Mouse (Mus musculus): ENCODE results near the gene Cep68. TPM values are rescaled to one million over a fixed set of nuclear protein-coding genes. Genes with fewer than 3 reads are reported as not detected.
A peak's percentile ranks its signal among the peaks of the same experiment; 100 is the strongest.

Cep68 gene
- polyA plus RNA-seq, 1 experiment from 2014 or later = 29.8 TPM

GRCm38 (mm10) chr11:20254791-20255190, 5.6 kb upstream of the Cep68 start:
- 81% methylated on average over 4 of the region's 4 CpGs for WGBS
- no peak overlapping the region for H3K27ac ChIP-seq (ENCODE audit: low read length)
- no peaks in the 10 kb centered on the region for H3K9me3 ChIP-seq (ENCODE audit: control insufficient read depth, low read length)
- no peak for ATAC-seq
- no peaks in the 10 kb centered on the region; the same call in 1 of the 2 replicates for H3K27me3 ChIP-seq (replicated peaks; ENCODE audit: control insufficient read depth, insufficient read depth, low read length)
- H3K9ac ChIP-seq (replicated peaks; ENCODE audit: low read depth, low read length) = no peak overlapping the region
- H3K4me2 ChIP-seq (ENCODE audit: low read length) = no peak overlapping the region
- peaks cover 2% of the 10 kb centered on the region; the same call in 1 of the 2 replicates for H3K4me1 ChIP-seq (replicated peaks; ENCODE audit: control insufficient read depth, insufficient read depth, low read length)
- no peaks in the 10 kb centered on the region for H3K36me3 ChIP-seq (ENCODE audit: control insufficient read depth, insufficient read depth)
- no peak overlapping the region for H3K4me3 ChIP-seq (replicated peaks; ENCODE audit: low read length)

DNA sequence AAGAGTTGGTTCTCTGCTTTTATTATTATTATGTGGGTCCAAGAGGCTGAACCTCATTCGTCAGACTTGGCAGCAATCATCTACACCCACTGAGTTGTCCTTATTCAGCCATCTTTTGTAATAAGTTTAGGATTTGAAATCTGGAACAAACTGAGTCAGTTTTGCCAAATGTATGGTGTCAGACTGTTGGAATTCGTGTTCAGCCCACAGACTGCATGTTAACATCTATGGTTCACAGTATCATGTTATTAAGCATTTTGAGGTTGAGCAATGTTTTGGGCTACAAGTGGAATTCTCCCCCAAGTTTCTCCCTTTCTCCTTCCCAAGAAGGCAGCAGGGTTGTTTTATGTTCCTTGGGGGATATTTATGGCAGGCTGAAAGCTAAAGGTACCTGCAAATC, 3.9 kb upstream of the Cep68 start:
- no peak overlapping the region for H3K4me2 ChIP-seq (ENCODE audit: low read length)
- 60% methylated on average over 2 of the region's 2 CpGs for WGBS

DNA sequence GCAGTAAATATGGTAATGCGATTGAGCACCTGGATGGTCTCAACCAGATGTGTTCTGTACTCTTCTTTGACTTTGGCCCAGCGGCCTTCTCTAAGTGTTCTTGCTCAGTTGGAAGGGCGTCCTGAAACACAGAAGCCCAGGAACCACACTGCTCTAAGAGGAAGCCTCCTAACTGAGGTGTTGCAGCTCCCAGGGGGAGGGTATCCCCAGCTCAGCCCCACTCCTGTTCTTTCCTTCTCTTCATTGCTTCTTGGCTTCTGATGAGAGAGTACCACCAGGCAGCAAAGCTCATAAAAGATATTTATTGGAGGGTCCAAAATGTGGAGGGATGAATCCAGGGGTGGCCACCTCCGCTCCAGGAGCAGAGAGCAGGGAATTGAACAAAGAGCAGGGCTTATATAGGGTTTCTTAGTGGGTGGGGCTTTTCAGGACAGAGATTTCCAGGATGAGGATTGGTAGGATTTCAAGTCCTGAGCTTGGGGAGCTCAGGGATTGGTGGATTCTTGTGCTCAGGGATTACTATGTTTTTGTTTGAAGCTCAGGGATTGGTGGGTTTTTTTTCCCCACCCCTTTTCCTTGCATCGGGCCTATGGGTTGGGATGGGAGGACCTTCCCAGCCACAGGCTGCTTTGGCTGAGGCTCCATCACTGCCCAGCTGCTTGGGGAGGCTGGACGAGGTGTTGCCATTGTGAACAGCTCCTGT, 1.4 kb upstream of the Cep68 start:
- WGBS = 88% methylated on average over 6 of the region's 6 CpGs
- no peak overlapping the region for H3K4me3 ChIP-seq (replicated peaks; ENCODE audit: low read length)
- no peaks in the 10 kb centered on the region for H3K36me3 ChIP-seq (ENCODE audit: control insufficient read depth, insufficient read depth)
- no peak for ATAC-seq
- H3K4me2 ChIP-seq (ENCODE audit: low read length) = no peak overlapping the region
- H3K27me3 ChIP-seq (replicated peaks; ENCODE audit: control insufficient read depth, insufficient read depth, low read length) = no peaks in the 10 kb centered on the region; the same call in 1 of the 2 replicates
- no peaks in the 10 kb centered on the region for H3K9me3 ChIP-seq (ENCODE audit: control insufficient read depth, low read length)
- no peak overlapping the region for H3K27ac ChIP-seq (ENCODE audit: low read length)
- H3K4me1 ChIP-seq (replicated peaks; ENCODE audit: control insufficient read depth, insufficient read depth, low read length) = peaks cover 22% of the 10 kb centered on the region
- no peak overlapping the region for H3K9ac ChIP-seq (replicated peaks; ENCODE audit: low read depth, low read length)

More for the DNA sequence above, 3.9 kb upstream of the Cep68 start:
- no peak for ATAC-seq
- Histone ChIP-seq H3K27me3 (replicated peaks; ENCODE audit: control insufficient read depth, insufficient read depth, low read length) (no peaks in the 10 kb centered on the region; the same call in 1 of the 2 replicates), H3K4me1 (replicated peaks; ENCODE audit: control insufficient read depth, insufficient read depth, low read length) (peaks cover 9% of the 10 kb centered on the region), H3K27ac (ENCODE audit: low read length) (no peak overlapping the region), H3K36me3 (ENCODE audit: control insufficient read depth, insufficient read depth) (no peaks in the 10 kb centered on the region), H3K9ac (replicated peaks; ENCODE audit: low read depth, low read length) (no peak overlapping the region), H3K9me3 (ENCODE audit: control insufficient read depth, low read length) (no peaks in the 10 kb centered on the region), H3K4me3 (replicated peaks; ENCODE audit: low read length) (no peak overlapping the region)

DNA sequence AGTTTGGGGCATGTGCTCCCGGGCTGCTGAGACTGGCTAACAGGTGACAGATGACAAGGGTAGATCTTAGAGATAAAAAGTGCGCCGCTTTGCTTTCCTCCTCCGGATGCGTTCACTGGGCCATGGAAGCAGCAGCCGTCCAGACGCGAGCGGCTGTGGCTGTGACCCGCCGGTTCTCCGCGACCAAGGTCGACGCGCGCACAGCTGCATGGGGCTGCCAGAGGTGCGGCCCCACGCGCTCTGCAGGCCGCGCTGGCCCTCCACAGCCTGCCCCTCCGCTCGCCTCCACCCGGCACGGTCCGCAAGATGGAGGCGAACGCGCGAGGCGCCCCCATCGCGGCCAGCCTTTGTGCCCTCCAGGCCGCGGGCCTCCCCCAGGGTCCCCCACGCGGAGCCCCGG, 389 bp downstream of the Cep68 start:
- ATAC-seq = peak; percentile 64
- peaks cover 22% of the 10 kb centered on the region for H3K4me1 ChIP-seq (replicated peaks; ENCODE audit: control insufficient read depth, insufficient read depth, low read length)
- peak overlapping the region; percentile 94 for H3K9ac ChIP-seq (replicated peaks; ENCODE audit: low read depth, low read length)
- H3K4me2 ChIP-seq (ENCODE audit: low read length) = peak overlapping the region; percentile 61
- no peaks in the 10 kb centered on the region for H3K27me3 ChIP-seq (replicated peaks; ENCODE audit: control insufficient read depth, insufficient read depth, low read length)
- peak overlapping the region; percentile 77 for H3K27ac ChIP-seq (ENCODE audit: low read length)
- under 1% methylated on average over 39 of the region's 39 CpGs for WGBS
- peak overlapping the region; percentile 84 for H3K4me3 ChIP-seq (replicated peaks; ENCODE audit: low read length)
- no peaks in the 10 kb centered on the region for H3K9me3 ChIP-seq (ENCODE audit: control insufficient read depth, low read length)
- no peaks in the 10 kb centered on the region for H3K36me3 ChIP-seq (ENCODE audit: control insufficient read depth, insufficient read depth)

DNA sequence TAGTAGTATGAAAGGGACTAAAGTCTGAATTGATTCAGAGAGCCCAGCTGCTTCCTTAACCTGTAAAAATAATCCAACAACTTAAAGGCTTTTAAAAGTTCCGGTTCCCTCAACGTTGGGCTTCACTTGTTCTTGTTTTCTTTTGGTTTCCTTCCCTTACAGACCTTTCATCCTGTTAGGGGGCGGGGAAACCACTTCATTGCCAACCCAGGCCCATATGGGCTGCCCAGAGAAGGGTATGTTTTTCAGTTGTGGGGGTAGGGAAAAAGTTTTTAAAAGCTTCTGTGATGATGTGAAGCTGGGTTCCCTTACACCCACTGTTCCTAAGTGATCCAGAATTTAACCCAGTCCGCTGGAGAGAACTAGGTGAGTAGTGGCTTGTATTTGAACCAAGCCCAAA, 952 bp downstream of the Cep68 start:
- Histone ChIP-seq H3K4me3 (replicated peaks; ENCODE audit: low read length) (peak overlapping the region; percentile 84), H3K27me3 (replicated peaks; ENCODE audit: control insufficient read depth, insufficient read depth, low read length) (no peaks in the 10 kb centered on the region), H3K4me1 (replicated peaks; ENCODE audit: control insufficient read depth, insufficient read depth, low read length) (peaks cover 22% of the 10 kb centered on the region), H3K9me3 (ENCODE audit: control insufficient read depth, low read length) (no peaks in the 10 kb centered on the region), H3K27ac (ENCODE audit: low read length) (peak overlapping the region; percentile 77), H3K4me2 (ENCODE audit: low read length) (peak overlapping the region; percentile 61), H3K36me3 (ENCODE audit: control insufficient read depth, insufficient read depth) (no peaks in the 10 kb centered on the region), H3K9ac (replicated peaks; ENCODE audit: low read depth, low read length) (peak overlapping the region; percentile 94; the same call in 1 of the 2 replicates)
- WGBS = 5% methylated on average over 4 of the region's 4 CpGs
- no peak for ATAC-seq

DNA sequence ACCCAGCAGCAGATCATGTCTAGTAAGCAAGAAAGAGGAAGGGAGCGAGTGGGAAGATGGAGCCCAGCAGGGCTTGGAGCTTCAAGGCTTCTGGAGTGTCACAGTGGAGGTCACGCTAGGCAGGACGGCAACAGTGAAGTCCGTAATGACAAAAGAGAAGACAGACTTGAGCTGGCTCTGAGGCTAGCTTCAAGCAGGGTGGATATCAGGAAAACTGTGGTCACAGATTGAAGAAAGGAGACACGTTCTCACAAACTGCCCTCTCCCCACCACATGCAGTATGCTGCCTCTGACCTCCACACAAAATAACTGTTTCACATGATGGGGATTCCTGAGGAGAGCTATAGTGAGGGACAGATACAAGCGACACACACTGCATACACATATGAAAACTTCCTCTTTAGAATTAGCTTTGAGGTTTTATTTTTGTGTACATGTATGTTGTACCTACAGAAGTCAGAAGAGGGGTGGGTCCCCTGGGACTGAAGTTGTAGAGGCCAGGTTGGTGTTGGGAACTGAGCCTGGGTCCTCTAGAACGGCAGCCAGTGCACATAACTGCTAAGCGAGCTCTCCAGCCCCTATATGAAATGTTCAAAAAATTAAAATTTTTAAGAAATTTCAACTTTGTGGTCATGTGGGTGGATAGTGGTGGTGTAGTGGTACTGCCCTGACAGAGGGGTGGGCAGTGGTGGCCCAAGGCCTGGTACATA, 1.9 kb downstream of the Cep68 start:
- H3K27ac ChIP-seq (ENCODE audit: low read length) = no peak overlapping the region
- no peak overlapping the region for H3K4me3 ChIP-seq (replicated peaks; ENCODE audit: low read length)
- no peak for ATAC-seq
- H3K4me2 ChIP-seq (ENCODE audit: low read length) = no peak overlapping the region
- H3K4me1 ChIP-seq (replicated peaks; ENCODE audit: control insufficient read depth, insufficient read depth, low read length) = peaks cover 22% of the 10 kb centered on the region
- no peaks in the 10 kb centered on the region for H3K27me3 ChIP-seq (replicated peaks; ENCODE audit: control insufficient read depth, insufficient read depth, low read length)
- no peaks in the 10 kb centered on the region for H3K9me3 ChIP-seq (ENCODE audit: control insufficient read depth, low read length)
- no peaks in the 10 kb centered on the region for H3K36me3 ChIP-seq (ENCODE audit: control insufficient read depth, insufficient read depth)
- no peak overlapping the region for H3K9ac ChIP-seq (replicated peaks; ENCODE audit: low read depth, low read length)
- WGBS = 85% methylated on average over 8 of the region's 8 CpGs

DNA sequence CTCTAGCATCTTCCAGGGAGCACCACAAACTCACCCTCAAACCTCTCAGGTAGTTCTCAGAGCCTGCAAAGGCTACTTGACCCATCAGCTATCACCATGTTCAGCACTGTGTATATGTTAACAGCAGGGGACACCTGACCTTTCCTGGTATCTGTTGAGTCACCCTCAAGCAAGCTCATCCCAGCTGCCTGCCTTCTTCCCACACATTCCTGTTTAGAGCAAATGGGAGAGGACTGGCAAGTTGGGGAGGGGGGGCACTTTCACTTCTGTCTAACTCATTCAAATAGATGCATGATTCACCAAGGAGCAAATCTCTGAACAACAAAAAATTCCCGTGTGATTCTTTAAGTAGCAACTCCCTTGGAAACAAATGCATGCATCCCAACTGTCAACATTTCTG, 2.6 kb downstream of the Cep68 start:
- WGBS = 57% methylated on average over 1 of the region's 1 CpGs
- no peaks in the 10 kb centered on the region for H3K27me3 ChIP-seq (replicated peaks; ENCODE audit: control insufficient read depth, insufficient read depth, low read length)
- H3K36me3 ChIP-seq (ENCODE audit: control insufficient read depth, insufficient read depth) = no peaks in the 10 kb centered on the region
- no peak overlapping the region for H3K9ac ChIP-seq (replicated peaks; ENCODE audit: low read depth, low read length)
- no peak overlapping the region for H3K27ac ChIP-seq (ENCODE audit: low read length)
- no peak overlapping the region for H3K4me2 ChIP-seq (ENCODE audit: low read length)
- H3K4me1 ChIP-seq (replicated peaks; ENCODE audit: control insufficient read depth, insufficient read depth, low read length) = peaks cover 22% of the 10 kb centered on the region
- H3K4me3 ChIP-seq (replicated peaks; ENCODE audit: low read length) = no peak overlapping the region
- ATAC-seq = no peak
- H3K9me3 ChIP-seq (ENCODE audit: control insufficient read depth, low read length) = no peaks in the 10 kb centered on the region

- ATAC-seq = no peak
- H3K4me2 ChIP-seq (ENCODE audit: low read length) = no peak overlapping the region
- 91% methylated on average over 6 of the region's 6 CpGs for WGBS
- peaks cover 22% of the 10 kb centered on the region for H3K4me1 ChIP-seq (replicated peaks; ENCODE audit: control insufficient read depth, insufficient read depth, low read length)
- H3K9ac ChIP-seq (replicated peaks; ENCODE audit: low read depth, low read length) = no peak overlapping the region
- no peaks in the 10 kb centered on the region for H3K27me3 ChIP-seq (replicated peaks; ENCODE audit: control insufficient read depth, insufficient read depth, low read length)
- no peak overlapping the region for H3K4me3 ChIP-seq (replicated peaks; ENCODE audit: low read length)
- no peaks in the 10 kb centered on the region for H3K9me3 ChIP-seq (ENCODE audit: control insufficient read depth, low read length)
- H3K36me3 ChIP-seq (ENCODE audit: control insufficient read depth, insufficient read depth) = peaks cover 5% of the 10 kb centered on the region
- H3K27ac ChIP-seq (ENCODE audit: low read length) = no peak overlapping the region
Measured at GRCm38 (mm10) chr11:20245316-20245715, 3.9 kb downstream of the Cep68 start.

DNA sequence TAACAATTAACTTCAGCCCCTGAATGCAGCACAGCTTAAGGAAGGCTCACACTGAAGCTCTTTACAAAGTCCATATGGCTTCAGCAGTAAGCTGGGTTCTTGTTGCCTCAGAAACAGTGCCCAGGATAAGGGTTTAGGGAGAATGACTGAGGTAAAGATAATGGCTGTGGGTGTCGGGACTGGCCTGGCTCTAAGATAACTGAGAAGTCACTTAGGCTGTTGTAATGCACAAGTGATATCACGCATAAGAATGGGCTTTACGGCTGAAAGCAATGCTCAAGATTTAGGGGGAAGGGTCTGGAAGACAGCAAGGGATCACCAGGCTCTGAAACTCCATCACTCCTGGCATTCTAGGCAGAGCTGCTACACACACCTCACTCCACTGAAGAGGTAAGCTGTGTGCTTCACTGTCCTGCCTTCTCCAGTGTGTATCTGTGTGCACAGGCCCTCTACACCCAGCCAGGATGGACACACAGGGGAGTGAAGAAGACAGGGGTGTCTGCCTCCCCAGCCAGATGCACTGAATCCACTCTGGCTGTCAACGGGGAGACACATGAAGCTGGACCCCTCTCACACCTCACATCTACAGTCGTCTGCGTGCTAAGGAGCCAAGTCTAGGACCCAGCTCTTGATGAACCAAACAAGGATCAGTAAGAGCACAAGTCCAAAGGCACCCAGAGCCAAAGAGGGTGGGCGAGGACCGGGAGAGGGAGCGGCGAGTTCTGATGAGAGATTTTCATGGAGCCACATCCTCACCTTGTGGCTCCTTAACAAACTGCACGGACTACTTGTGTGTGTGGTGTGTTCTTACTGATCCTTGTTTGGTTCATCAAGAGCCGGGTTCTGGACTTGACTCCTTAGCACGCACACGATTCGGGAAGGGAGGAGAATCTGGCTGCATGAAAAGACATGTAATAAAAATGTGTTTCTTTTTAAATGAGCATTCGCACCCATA, 4.6 kb downstream of the Cep68 start:
- Histone ChIP-seq H3K36me3 (ENCODE audit: control insufficient read depth, insufficient read depth) (peaks cover 12% of the 10 kb centered on the region), H3K27ac (ENCODE audit: low read length) (no peak overlapping the region), H3K9ac (replicated peaks; ENCODE audit: low read depth, low read length) (no peak overlapping the region), H3K4me2 (ENCODE audit: low read length) (no peak overlapping the region), H3K9me3 (ENCODE audit: control insufficient read depth, low read length) (no peaks in the 10 kb centered on the region), H3K4me1 (replicated peaks; ENCODE audit: control insufficient read depth, insufficient read depth, low read length) (peaks cover 19% of the 10 kb centered on the region), H3K4me3 (replicated peaks; ENCODE audit: low read length) (no peak overlapping the region), H3K27me3 (replicated peaks; ENCODE audit: control insufficient read depth, insufficient read depth, low read length) (no peaks in the 10 kb centered on the region)
- no peak for ATAC-seq
- WGBS = 86% methylated on average over 16 of the region's 16 CpGs

Measured in forebrain, embryonic 16.5 days (tissue).